Mouse (Mus musculus) embryonic facial prominence, embryonic 11.5 days (tissue): ENCODE measurements around the gene Rab5if. TPM values are rescaled to one million over a fixed set of nuclear protein-coding genes. Genes with fewer than 3 reads are reported as not detected.
"Not testable (repeated sequence)": the region's sequence is repeated elsewhere in the genome, so short reads cannot be mapped to it uniquely, and the experiment has no call there.

Experiments
- ATAC-seq: fragments of 200-750 bp; cut with Nextera tagmentation; replicated peaks from 2 replicates; pipeline ENCODE4 v1.8.0; 2017; ENCODE audit warnings: low read depth; ENCODE audit not compliant: insufficient number of reproducible peaks, low FRiP score, low TSS enrichment
- DNase-seq: peaks from one replicate; pipeline ENCODE4 v3.0.0-alpha.2; 2015; ENCODE audit warnings: low spot score
- H3K27ac ChIP-seq: fragments of 300-500 bp; sonication (generic); replicated peaks from 2 replicates; pipeline ENCODE4 v1.5.1; 2014; ENCODE audit warnings: mild to moderate bottlenecking, low read depth, low read length, control low read depth
- H3K27me3 ChIP-seq: fragments of 300-500 bp; sonication (generic); 2 replicates; pipeline ENCODE4 v1.6.1; 2014; ENCODE audit warnings: mild to moderate bottlenecking, low read length, moderate library complexity, mixed read lengths; ENCODE audit not compliant: control insufficient read depth, insufficient read depth
- H3K36me3 ChIP-seq: fragments of 300-500 bp; sonication (generic); replicated peaks from 2 replicates; pipeline ENCODE4 v1.6.1; 2014; ENCODE audit warnings: low read depth, mild to moderate bottlenecking, low read length, moderate library complexity, mixed read lengths; ENCODE audit not compliant: control insufficient read depth, insufficient read depth
- H3K4me1 ChIP-seq: fragments of 300-500 bp; sonication (generic); 2 replicates; pipeline ENCODE4 v1.6.1; 2014; ENCODE audit warnings: low read length, mixed read lengths; ENCODE audit not compliant: control insufficient read depth, insufficient read depth
- H3K4me2 ChIP-seq: fragments of 300-500 bp; sonication (generic); 2 replicates; pipeline ENCODE4 v1.6.1; 2014; ENCODE audit warnings: low read depth, mild to moderate bottlenecking, control low read depth, low read length, moderate library complexity
- H3K4me3 ChIP-seq: fragments of 300-500 bp; sonication (generic); 2 replicates; pipeline ENCODE4 v1.5.1; 2014; ENCODE audit warnings: low read depth, low read length, control low read depth
- H3K9ac ChIP-seq: fragments of 300-500 bp; sonication (generic); replicated peaks from 2 replicates; pipeline ENCODE4 v1.6.1; 2014; ENCODE audit warnings: mild to moderate bottlenecking, control low read depth, low read length
- H3K9me3 ChIP-seq: fragments of 300-500 bp; sonication (generic); replicated peaks from 2 replicates; pipeline ENCODE4 v1.6.1; 2016; ENCODE audit warnings: mild to moderate bottlenecking, low read length, inconsistent platforms, mixed read lengths; ENCODE audit not compliant: control insufficient read depth
- WGBS: fragments of 180-500 bp; shearing (Covaris S2); extraction: QIAGEN DNeasy Blood & Tissue Kit; methylation state at CpG from one replicate; pipeline ENCODE4 v1.1.7; 2014; 5-methylcytosine and 5-hydroxymethylcytosine counted together
- polyA plus RNA-seq: library from polyadenylated mRNA; unstranded; fragments of >200 nt; fragmentation: Nextera tagmentation; extraction: Ambion mirVana; gene quantifications from 2 replicates; pipeline ENCODE4 v1.2.1, GENCODE M21; 2014

Rab5if gene
- polyA plus RNA-seq = 217 and 219 TPM in 2 replicates

DNA sequence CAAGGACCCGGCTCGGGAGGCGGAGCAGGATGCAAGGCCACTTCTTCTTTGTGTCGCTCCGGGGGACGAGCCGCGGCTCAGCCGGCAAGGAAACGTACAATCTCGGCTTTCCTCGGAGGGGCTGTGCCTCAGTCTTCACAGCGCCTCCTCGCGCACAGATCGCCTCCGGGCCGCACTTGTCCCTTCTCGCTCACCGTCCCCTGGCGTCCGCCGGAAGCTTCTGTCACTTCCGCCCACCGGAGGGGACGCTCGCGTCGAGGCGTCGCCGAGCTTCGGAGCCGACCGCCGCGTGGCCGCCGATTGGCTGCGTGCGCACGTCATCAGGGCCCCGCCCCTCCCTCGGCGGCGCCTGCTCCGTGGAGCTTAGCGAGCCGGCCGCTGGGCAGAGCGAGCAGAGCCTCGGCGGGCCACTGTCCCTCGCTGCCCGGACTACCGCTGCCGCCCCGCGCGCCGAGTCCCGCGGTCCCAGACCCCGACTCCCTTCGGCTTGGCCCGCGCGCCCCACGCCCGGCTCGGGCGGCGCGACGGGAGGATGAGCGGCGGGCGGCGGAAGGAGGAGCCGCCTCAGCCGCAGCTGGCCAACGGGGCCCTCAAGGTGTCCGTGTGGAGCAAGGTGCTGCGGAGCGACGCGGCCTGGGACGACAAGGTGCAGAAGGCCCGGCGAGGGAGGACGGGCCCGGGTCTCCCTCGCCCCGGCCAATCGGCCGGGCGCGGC, at the start of gene Rab5if:
Gene Rab5if, plus strand, starts transcription at position 357 of the 715 bp plus-strand sequence.
- H3K9ac ChIP-seq = peak within 1 kb of the TSS; percentile 90
- H3K9me3 ChIP-seq = no peaks in the 10 kb centered on the region
- under 1% methylated on average over 89 of the region's 98 CpGs for WGBS
- H3K4me3 ChIP-seq = peak within 1 kb of the TSS; percentile 92
- H3K4me2 ChIP-seq = peak within 1 kb of the TSS; percentile 86
- no peaks in the 10 kb centered on the region for H3K27me3 ChIP-seq
- DNase-seq (peak; percentile 98), ATAC-seq (peak; percentile 94)
- H3K36me3 ChIP-seq = no peaks in the 10 kb centered on the region; the same call in 1 of the 2 replicates
- H3K4me1 ChIP-seq = no peaks in the 10 kb centered on the region
- H3K27ac ChIP-seq = peak within 1 kb of the TSS; percentile 85

DNA sequence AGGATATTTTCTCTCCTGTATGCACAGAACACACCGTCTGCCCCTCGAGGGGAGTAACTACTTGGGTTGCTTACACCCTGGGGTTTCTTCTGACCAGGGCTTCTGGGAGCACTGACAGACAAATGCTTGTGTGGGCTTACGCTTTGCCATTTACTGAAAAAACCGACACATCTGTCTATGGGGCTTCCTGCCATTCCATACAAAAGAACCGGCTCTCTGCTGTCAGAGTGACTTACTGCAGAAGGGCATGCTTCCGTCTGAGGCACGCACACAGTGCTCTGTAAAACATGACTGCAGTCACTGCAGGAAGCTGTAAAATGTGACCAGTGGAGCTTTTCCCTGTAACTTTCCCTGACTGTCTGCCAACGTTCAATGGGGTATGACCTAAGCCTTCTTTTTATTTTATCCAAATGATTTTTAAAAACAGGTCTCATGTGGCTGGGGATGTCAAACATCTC, 48.6 kb upstream of the Rab5if start:
- Histone ChIP-seq H3K36me3 (no peaks in the 10 kb centered on the region), H3K4me1 (no peaks in the 10 kb centered on the region), H3K27ac (0 out of 2 replicates have a peak overlapping the region, but pooled peaks have one; percentile 23), H3K9me3 (no peaks in the 10 kb centered on the region), H3K4me3 (no peak overlapping the region), H3K4me2 (no peak overlapping the region), H3K9ac (no peak overlapping the region), H3K27me3 (no peaks in the 10 kb centered on the region)
- DNase-seq (peak; percentile 14), ATAC-seq (no peak)
- 19% methylated on average over 8 of the region's 8 CpGs for WGBS

DNA sequence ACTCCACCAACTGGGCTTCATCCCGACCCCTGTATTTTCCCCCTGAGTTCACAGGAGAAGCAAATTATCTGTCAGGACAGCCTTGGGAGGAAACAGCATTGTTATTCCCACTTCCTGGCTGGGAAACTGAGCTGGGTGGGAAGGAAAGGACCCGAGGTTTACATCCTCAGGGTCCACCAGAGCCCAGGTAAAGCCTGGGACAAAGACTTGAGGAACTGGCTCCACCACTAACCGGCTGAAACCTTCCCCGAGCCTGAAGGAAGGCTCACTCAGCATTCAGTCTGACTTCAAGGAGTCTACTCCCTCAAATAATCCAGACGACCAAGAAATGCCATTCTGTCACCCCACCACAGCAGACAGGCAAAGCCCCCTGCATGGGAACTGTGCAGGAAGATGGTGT, 48.0 kb upstream of the Rab5if start:
- Histone ChIP-seq H3K27me3 (no peaks in the 10 kb centered on the region), H3K4me2 (no peak overlapping the region), H3K4me1 (no peaks in the 10 kb centered on the region), H3K9me3 (no peaks in the 10 kb centered on the region), H3K27ac (peak overlapping the region; percentile 23; the same call in 1 of the 2 replicates), H3K36me3 (no peaks in the 10 kb centered on the region), H3K9ac (no peak overlapping the region), H3K4me3 (no peak overlapping the region)
- WGBS = 27% methylated on average over 5 of the region's 5 CpGs
- DNase-seq (peak; percentile 9), ATAC-seq (no peak)

DNA sequence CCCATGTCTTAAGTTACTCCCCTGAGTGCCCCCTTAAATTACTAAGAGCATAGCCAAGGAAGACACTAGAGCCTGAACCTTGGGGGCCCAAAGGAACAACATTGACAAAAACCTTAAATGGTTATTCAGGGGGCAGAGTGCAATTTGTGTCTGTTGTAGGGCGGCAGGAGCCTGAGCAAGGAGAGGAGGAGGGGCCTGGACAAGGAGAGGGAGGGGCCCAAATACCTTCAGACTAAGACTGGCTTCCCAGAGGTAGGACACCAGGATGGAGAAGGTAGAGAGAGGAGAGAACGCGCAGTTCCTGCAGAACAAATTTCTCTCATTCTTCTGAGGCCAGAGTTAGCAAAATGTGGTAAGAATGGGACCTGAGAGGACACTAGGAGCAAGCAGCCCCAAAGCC, 47.5 kb upstream of the Rab5if start:
- no peak for ATAC-seq
- Histone ChIP-seq H3K27me3 (no peaks in the 10 kb centered on the region), H3K27ac (no peak overlapping the region; the same call in 1 of the 2 replicates), H3K4me2 (no peak overlapping the region), H3K36me3 (no peaks in the 10 kb centered on the region), H3K9ac (no peak overlapping the region), H3K4me1 (no peaks in the 10 kb centered on the region), H3K4me3 (no peak overlapping the region), H3K9me3 (no peaks in the 10 kb centered on the region)
- no peak for DNase-seq
- WGBS = 59% methylated on average over 3 of the region's 3 CpGs

DNA sequence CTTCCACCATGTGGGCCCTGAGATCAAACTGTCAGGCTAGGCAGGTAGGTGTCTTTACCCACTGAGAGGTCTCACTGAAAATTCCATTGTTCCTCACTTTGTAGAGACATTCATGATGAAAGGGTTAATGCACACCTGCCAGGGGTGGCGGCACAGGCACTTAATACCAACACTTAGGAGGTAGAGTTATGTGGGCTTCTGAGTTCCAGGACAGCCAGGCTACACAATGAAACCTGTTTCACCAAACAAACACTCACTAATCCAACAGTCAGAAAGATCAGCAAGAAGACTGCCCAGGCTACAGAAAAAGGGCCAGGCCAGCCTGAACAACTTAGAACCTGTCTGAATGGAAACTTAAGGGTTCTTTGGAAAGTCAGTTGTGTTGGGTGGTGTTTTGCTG, 46.8 kb upstream of the Rab5if start:
- Histone ChIP-seq H3K27me3 (no peaks in the 10 kb centered on the region), H3K4me1 (no peaks in the 10 kb centered on the region), H3K4me3 (no peak overlapping the region), H3K9ac (no peak overlapping the region), H3K27ac (no peak overlapping the region), H3K36me3 (no peaks in the 10 kb centered on the region), H3K4me2 (no peak overlapping the region), H3K9me3 (no peaks in the 10 kb centered on the region)
- ATAC-seq (no peak), DNase-seq (no peak)
- WGBS = 53% methylated on average over 1 of the region's 1 CpGs

DNA sequence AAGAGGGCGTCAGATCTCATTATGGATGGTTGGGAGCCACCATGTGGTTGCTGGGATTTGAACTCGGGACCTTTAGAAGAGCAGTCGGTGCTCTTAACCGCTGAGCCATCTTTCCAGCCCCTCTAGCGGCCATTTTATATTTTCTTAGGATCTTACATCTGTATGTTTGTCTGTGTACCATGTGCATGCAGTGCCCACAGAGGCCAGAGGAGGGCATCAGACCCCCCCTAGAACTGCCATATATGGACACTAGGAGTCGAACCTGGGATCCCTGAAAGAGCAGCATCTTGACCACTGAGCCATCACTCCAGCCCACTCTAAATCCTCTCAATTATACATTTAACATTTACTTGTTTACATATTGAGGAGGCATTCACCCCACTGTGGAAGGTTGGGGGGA, 37.8 kb upstream of the Rab5if start:
- H3K4me1 ChIP-seq, H3K27ac ChIP-seq, H3K9me3 ChIP-seq, H3K36me3 ChIP-seq, H3K9ac ChIP-seq, ATAC-seq, H3K27me3 ChIP-seq, DNase-seq, H3K4me3 ChIP-seq, H3K4me2 ChIP-seq: not testable (repeated sequence)
- 84% methylated on average over 6 of the region's 6 CpGs for WGBS

DNA sequence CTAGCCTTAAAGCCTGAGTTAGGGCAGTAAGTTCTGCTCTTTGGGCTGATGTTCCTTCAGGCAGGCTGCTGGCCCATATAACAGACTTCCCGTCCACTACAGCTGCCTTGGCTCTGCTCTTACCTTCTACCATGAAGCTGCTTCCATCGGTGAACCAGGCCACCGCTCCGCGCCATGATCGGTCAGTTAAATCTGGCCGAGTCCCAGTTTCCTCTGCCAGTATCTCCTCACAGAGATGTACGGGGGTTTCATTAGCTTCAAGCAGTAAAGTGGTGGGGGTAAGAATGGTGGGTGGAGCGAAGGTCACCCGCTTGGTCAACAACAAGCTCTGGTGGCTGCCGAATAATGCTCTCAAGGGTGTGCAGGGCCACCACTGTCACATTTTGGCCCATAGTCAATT, 28.6 kb upstream of the Rab5if start:
- no peak overlapping the region for H3K4me3 ChIP-seq
- no peak for ATAC-seq
- peaks cover 20% of the 10 kb centered on the region for H3K36me3 ChIP-seq
- no peak overlapping the region for H3K4me2 ChIP-seq
- 95% methylated on average over 11 of the region's 11 CpGs for WGBS
- no peak overlapping the region for H3K27ac ChIP-seq
- H3K9me3 ChIP-seq = peaks cover 4% of the 10 kb centered on the region; the same call in 1 of the 2 replicates
- H3K27me3 ChIP-seq = no peaks in the 10 kb centered on the region
- DNase-seq = no peak
- no peaks in the 10 kb centered on the region; the same call in 1 of the 2 replicates for H3K4me1 ChIP-seq
- no peak overlapping the region for H3K9ac ChIP-seq

DNA sequence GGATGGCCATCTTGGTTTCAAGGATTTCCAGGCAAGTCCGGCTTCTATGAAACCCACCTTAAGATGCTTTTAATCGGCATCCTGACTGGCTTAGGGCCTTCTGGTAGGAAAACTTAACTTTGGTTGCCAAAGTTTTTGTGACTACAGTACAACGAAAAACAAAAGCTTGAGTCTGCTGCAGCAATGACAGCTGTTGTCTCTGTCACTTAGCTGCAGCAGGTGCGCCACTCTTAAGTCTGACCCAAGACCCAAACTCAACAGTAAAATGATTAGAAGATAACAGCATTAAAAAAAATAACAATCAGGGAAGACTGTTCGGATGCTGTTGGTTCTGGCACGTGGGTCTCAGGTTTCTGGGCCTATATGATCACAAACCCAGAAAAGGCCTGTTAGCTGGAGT, 24.1 kb upstream of the Rab5if start:
- Histone ChIP-seq H3K4me2 (peak overlapping the region; percentile 96), H3K27me3 (no peaks in the 10 kb centered on the region), H3K9me3 (no peaks in the 10 kb centered on the region), H3K36me3 (peaks cover 2% of the 10 kb centered on the region), H3K4me3 (peak overlapping the region; percentile 95), H3K4me1 (peaks cover 3% of the 10 kb centered on the region), H3K27ac (no peak overlapping the region; the same call in 1 of the 2 replicates), H3K9ac (peak overlapping the region; percentile 95; the same call in 1 of the 2 replicates)
- WGBS = 59% methylated on average over 6 of the region's 6 CpGs
- ATAC-seq (no peak), DNase-seq (no peak)
